Mouse (Mus musculus) heart, postnatal 0 days (tissue): ENCODE data around the gene Crygb.

Experiments used
- CTCF ChIP-seq: IDR thresholded peaks from 2 replicates; pipeline ENCODE4 v1.5.1; 2016; ENCODE audit warnings: antibody characterized with exemption, control low read depth, low read depth
- EP300 ChIP-seq: IDR thresholded peaks from 2 replicates; pipeline ENCODE4 v1.6.1; 2016; ENCODE audit warnings: antibody characterized with exemption, low read depth

DNA sequence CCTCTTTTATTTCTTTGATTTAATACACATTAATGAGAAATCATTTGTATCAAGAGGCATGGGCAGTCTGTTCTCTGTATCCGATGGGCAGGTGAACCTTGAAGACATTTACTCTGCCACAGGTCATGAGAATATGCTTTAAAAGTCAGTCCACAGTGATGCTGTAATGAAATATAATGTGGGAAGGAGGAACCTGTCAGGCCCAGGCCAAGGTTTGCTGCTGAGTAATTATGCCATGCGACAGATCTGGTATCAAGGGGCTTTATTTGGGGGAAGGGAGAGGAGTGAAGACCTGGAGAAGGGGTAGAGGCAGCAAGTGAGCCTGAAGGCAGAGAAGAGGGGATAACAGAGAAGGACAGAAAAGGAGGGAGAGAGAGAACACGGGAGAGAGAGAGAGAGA is 42.4 kb downstream of the Crygb start:
- TF ChIP-seq EP300 (no peak), CTCF (no peak)
